21 mouse cellular contexts compared by ENCODE assay signal in the genomic region with DNA sequence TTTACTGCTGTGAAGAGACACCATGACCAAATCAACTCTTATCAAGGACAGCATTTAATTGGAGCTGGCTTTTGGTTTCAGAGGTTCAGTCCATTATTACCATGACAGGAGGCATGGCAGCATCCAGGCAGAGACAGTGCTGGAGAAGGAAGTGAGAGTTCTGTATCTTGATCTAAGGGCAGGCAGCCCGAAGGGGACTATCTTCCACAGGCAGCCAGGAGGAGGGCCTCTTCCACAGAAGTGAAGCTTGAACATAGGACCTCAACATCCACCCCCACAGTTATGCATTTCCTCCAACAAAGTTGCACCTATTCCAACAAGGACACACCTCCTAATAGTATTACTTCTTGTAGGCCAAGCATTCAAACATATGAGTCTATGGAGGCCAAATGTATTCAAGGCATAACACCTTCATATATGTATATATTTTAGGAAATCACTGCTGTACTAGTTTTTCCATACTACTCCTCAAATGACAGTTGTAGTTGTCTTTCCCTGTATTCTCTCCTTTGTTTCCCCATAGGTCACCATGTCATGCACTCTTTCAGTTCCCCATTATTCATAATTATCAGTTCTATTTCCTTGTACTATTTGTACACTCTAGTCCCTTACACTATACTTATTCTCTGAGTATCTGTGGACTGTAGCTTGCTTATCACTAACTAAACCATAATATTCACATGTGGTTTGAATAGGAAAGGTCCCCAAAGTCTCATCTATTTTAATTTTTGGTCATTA. TPM values are rescaled to one million over a fixed set of nuclear protein-coding genes. Genes with fewer than 3 reads are reported as not detected.
A peak's percentile ranks its signal among the peaks of the same experiment; 100 is the strongest.
DNase-seq lines count a peak whose midpoint lies in the region; ATAC-seq lines count a peak whose summit lies in the region.
"Had no signal": no experiment of that assay in that cellular context is flagged by ENCODE, and none has a peak within 500 bp of the region (broad histone marks: within the 10 kb centered on the region; RNA-seq: fewer than 3 reads in every experiment).

No protein-coding gene starts in this region.

- no peaks in the 10 kb centered on the region for H3K27me3 ChIP-seq in neural tube, embryonic 15.5 days (replicated peaks)
- H3K27me3 ChIP-seq: embryonic facial prominence, embryonic 12.5 days; forebrain, embryonic 13.5 days; forebrain, embryonic 15.5 days; Patski had no signal

- DNase-seq in heart, adult 11 months = peak; percentile 59
- no peak for DNase-seq in heart, adult 18-20 months
- no peak for DNase-seq in frontal cortex, postnatal 14 days (ENCODE audit: low spot score in 2 of 2)
- DNase-seq: adrenal gland, adult 8-10 months; adrenal gland, postnatal 14 days; adrenal gland, postnatal 36 days; cerebellum, adult 11-12 months; cerebellum, adult 2 months; cerebellum, adult 9-10 months; cerebellum, postnatal 10 days; cerebellum, postnatal 25 days; forebrain, postnatal 0 days had no signal

- H3K4me1 ChIP-seq in neural tube, embryonic 15.5 days = 0 out of 2 replicates have a peak, but pooled peaks cover 3% of the 10 kb centered on the region
- H3K4me1 ChIP-seq: embryonic facial prominence, embryonic 12.5 days; forebrain, embryonic 13.5 days; forebrain, embryonic 15.5 days had no signal

- 97% methylated on average over 1 of the region's 1 CpGs for WGBS in neural tube, embryonic 15.5 days

- peak; percentile 61 for ATAC-seq in granulocyte monocyte progenitor cell, adult 5-6 weeks (replicated peaks; ENCODE audit: poor library complexity, severe bottlenecking)
- ATAC-seq in megakaryocyte progenitor cell, adult 5-6 weeks (replicated peaks; ENCODE audit: poor library complexity) = 0 out of 2 replicates have a peak, but pooled peaks have one; percentile 50
- no peak for ATAC-seq in neural tube, embryonic 15.5 days (ENCODE audit: low FRiP score)
- ATAC-seq: activated CD4-positive, CD25-positive, alpha-beta regulatory T cell, adult 4 months; forebrain, embryonic 13.5 days; forebrain, embryonic 15.5 days; forebrain, postnatal 0 days; Patski had no signal

- H3K36me3 ChIP-seq in neural tube, embryonic 15.5 days = no peaks in the 10 kb centered on the region
- H3K36me3 ChIP-seq: embryonic facial prominence, embryonic 10.5 days; embryonic facial prominence, embryonic 12.5 days had no signal

- H3K27ac ChIP-seq in neural tube, embryonic 15.5 days (replicated peaks) = no peak overlapping the region
- H3K27ac ChIP-seq: embryonic facial prominence, embryonic 10.5 days; embryonic facial prominence, embryonic 12.5 days; forebrain, embryonic 13.5 days; forebrain, embryonic 15.5 days had no signal

- H3K4me2 ChIP-seq in neural tube, embryonic 15.5 days = no peak overlapping the region
- H3K4me2 ChIP-seq: embryonic facial prominence, embryonic 12.5 days; forebrain, embryonic 13.5 days; forebrain, embryonic 15.5 days had no signal

- no peak overlapping the region for H3K9ac ChIP-seq in neural tube, embryonic 15.5 days (replicated peaks)
- H3K9ac ChIP-seq: embryonic facial prominence, embryonic 12.5 days; forebrain, embryonic 13.5 days; forebrain, embryonic 15.5 days; forebrain, postnatal 0 days had no signal

- H3K4me3 ChIP-seq in neural tube, embryonic 15.5 days (replicated peaks) = no peak overlapping the region
- H3K4me3 ChIP-seq: embryonic facial prominence, embryonic 10.5 days; embryonic facial prominence, embryonic 12.5 days; forebrain, embryonic 13.5 days; forebrain, embryonic 15.5 days had no signal

- H3K9me3 ChIP-seq in neural tube, embryonic 15.5 days (replicated peaks) = no peaks in the 10 kb centered on the region
- H3K9me3 ChIP-seq: embryonic facial prominence, embryonic 10.5 days; embryonic facial prominence, embryonic 12.5 days; forebrain, embryonic 13.5 days; forebrain, embryonic 15.5 days had no signal

RNA-seq across cellular contexts. Expression of a gene that starts 26.4 kb away (rescaled TPM):
- total RNA-seq in heart, adult 18-20 months (2021) = 10 to 100 TPM in 1 of 2 experiments, 1 to 10 TPM in 1; 9.8 to 10.9 TPM
- total RNA-seq in granulocyte monocyte progenitor cell, adult 5-6 weeks (2014; fragmentation: Nextera tagmentation) = 6.0 and 10.6 TPM in 2 replicates
- 6.6 and 7.5 TPM in 2 replicates for total RNA-seq in granulocyte monocyte progenitor cell, adult 5-6 weeks (2017)
- 9.7 and 14.8 TPM in 2 replicates for total RNA-seq in megakaryocyte progenitor cell, adult 5-6 weeks (2015)
- 4.4 and 8.0 TPM in 2 replicates for total RNA-seq in megakaryocyte progenitor cell, adult 5-6 weeks (2017)
- polyA plus RNA-seq in neural tube, embryonic 15.5 days (2015; fragmentation: Nextera tagmentation; extraction: Ambion mirVana) = 18.0 and 18.8 TPM in 2 replicates
